In genomic region chr14:93884467-93884866, GRCm38 (mm10) we compare ENCODE assay signal across 9 mouse cellular contexts. TPM values are rescaled to one million over a fixed set of nuclear protein-coding genes. Genes with fewer than 3 reads are reported as not detected.
DNase-seq lines count a peak whose midpoint lies in the region; ATAC-seq and TF ChIP-seq lines count a peak whose summit lies in the region.
"Had no signal": no experiment of that assay in that cellular context is flagged by ENCODE, and none has a peak within 500 bp of the region (broad histone marks: within the 10 kb centered on the region; RNA-seq: fewer than 3 reads in every experiment).

No protein-coding gene starts in this region.

- H3K9me3 ChIP-seq in heart, embryonic 11.5 days (replicated peaks; ENCODE audit: control insufficient read depth, low read length): no peaks in the 10 kb centered on the region
- H3K9me3 ChIP-seq in hindbrain, embryonic 14.5 days (ENCODE audit: control insufficient read depth, low read length): no peaks in the 10 kb centered on the region
- H3K9me3 ChIP-seq in midbrain, postnatal 0 days (ENCODE audit: low read length): no peaks in the 10 kb centered on the region
- H3K9me3 ChIP-seq: liver, embryonic 15.5 days had no signal

- H3K4me1 ChIP-seq in heart, embryonic 11.5 days (ENCODE audit: control insufficient read depth, insufficient read depth, low read length): no peaks in the 10 kb centered on the region
- H3K4me1 ChIP-seq in hindbrain, embryonic 14.5 days (replicated peaks; ENCODE audit: control insufficient read depth, insufficient read depth, low read length): peaks cover 43% of the 10 kb centered on the region
- 0 out of 2 replicates have a peak, but pooled peaks cover 2% of the 10 kb centered on the region for H3K4me1 ChIP-seq in midbrain, postnatal 0 days (ENCODE audit: insufficient read depth, low read length)
- H3K4me1 ChIP-seq: liver, embryonic 15.5 days had no signal

- peak; percentile 43 to 68 for DNase-seq in heart, adult 18-20 months
- peak; percentile 90 for DNase-seq in cerebellum, adult 8-10 months
- peak; percentile 61 for DNase-seq in forelimb bud, embryonic 11.5 days (ENCODE audit: low read depth, low spot score)
- peak; percentile 92 for DNase-seq in hindbrain, embryonic 14.5 days (ENCODE audit: low spot score)
- DNase-seq in left cerebral cortex, postnatal 14 days (ENCODE audit: low spot score in 2 of 2): peak; percentile 82 to 85
- DNase-seq in midbrain, postnatal 0 days (ENCODE audit: low spot score): peak; percentile 90
- DNase-seq in spleen, postnatal 14 days (ENCODE audit: low spot score in 2 of 2): no peak

- peak; percentile 92 for TF ChIP-seq CTCF in midbrain, postnatal 0 days (IDR thresholded peaks at IDR 0.05)

- 8% methylated on average over 2 of the region's 2 CpGs for WGBS in heart, embryonic 11.5 days (ENCODE audit: insufficient replicate concordance)
- 8% methylated on average over 2 of the region's 2 CpGs for WGBS in hindbrain, embryonic 14.5 days
- 1% methylated on average over 2 of the region's 2 CpGs for WGBS in midbrain, postnatal 0 days

- intact Hi-C loops in left cerebral cortex, postnatal 14 days (cut with DNase I): loop anchor here (10.0 kb wide), 3 partner anchors 180 to 810 kb away; no protein-coding TSS in a partner anchor

- no peaks in the 10 kb centered on the region for H3K36me3 ChIP-seq in heart, embryonic 11.5 days (ENCODE audit: control insufficient read depth, insufficient read depth, low read length)
- peaks cover 5% of the 10 kb centered on the region; the same call in 1 of the 2 replicates for H3K36me3 ChIP-seq in hindbrain, embryonic 14.5 days (replicated peaks; ENCODE audit: control insufficient read depth, insufficient read depth)
- H3K36me3 ChIP-seq in midbrain, postnatal 0 days (ENCODE audit: insufficient read depth, low read length): no peaks in the 10 kb centered on the region
- H3K36me3 ChIP-seq: liver, embryonic 15.5 days had no signal

- no peak overlapping the region for H3K4me3 ChIP-seq in heart, embryonic 11.5 days (ENCODE audit: low read depth, low read length)
- peak overlapping the region; percentile 58 for H3K4me3 ChIP-seq in hindbrain, embryonic 14.5 days (replicated peaks; ENCODE audit: low read length)
- H3K4me3 ChIP-seq in midbrain, postnatal 0 days (ENCODE audit: low read depth, low read length): peak overlapping the region; percentile 30
- H3K4me3 ChIP-seq: liver, embryonic 15.5 days had no signal

- no peak overlapping the region for H3K9ac ChIP-seq in heart, embryonic 11.5 days (ENCODE audit: low read depth, low read length)
- H3K9ac ChIP-seq in hindbrain, embryonic 14.5 days: no peak overlapping the region
- H3K9ac ChIP-seq in midbrain, postnatal 0 days (replicated peaks; ENCODE audit: low read length, poor library complexity, severe bottlenecking): no peak overlapping the region
- H3K9ac ChIP-seq: liver, embryonic 15.5 days had no signal

- H3K4me2 ChIP-seq in heart, embryonic 11.5 days: no peak overlapping the region
- H3K4me2 ChIP-seq in hindbrain, embryonic 14.5 days (replicated peaks): peak overlapping the region; percentile 53
- H3K4me2 ChIP-seq in midbrain, postnatal 0 days (ENCODE audit: low read depth, low read length, poor library complexity, severe bottlenecking): peak overlapping the region; percentile 47
- H3K4me2 ChIP-seq: liver, embryonic 15.5 days had no signal

- H3K27ac ChIP-seq in heart, embryonic 11.5 days (ENCODE audit: low read depth, low read length): no peak overlapping the region
- H3K27ac ChIP-seq in hindbrain, embryonic 14.5 days: no peak overlapping the region
- no peak overlapping the region for H3K27ac ChIP-seq in midbrain, postnatal 0 days (ENCODE audit: low read depth, low read length)
- H3K27ac ChIP-seq: liver, embryonic 15.5 days had no signal

- no peaks in the 10 kb centered on the region for H3K27me3 ChIP-seq in heart, embryonic 11.5 days (ENCODE audit: control insufficient read depth, insufficient read depth, low read length)
- H3K27me3 ChIP-seq in hindbrain, embryonic 14.5 days (ENCODE audit: control insufficient read depth, insufficient read depth, low read length): no peaks in the 10 kb centered on the region
- H3K27me3 ChIP-seq in midbrain, postnatal 0 days (ENCODE audit: insufficient read depth, low read length): no peaks in the 10 kb centered on the region

- ATAC-seq in heart, embryonic 11.5 days (replicated peaks; ENCODE audit: insufficient number of reproducible peaks, low FRiP score, low TSS enrichment): no peak
- ATAC-seq in hindbrain, embryonic 14.5 days (ENCODE audit: low FRiP score): peak; percentile 72; the same call in 1 of the 2 replicates
- ATAC-seq in midbrain, postnatal 0 days (ENCODE audit: low FRiP score): peak; percentile 68; the same call in 1 of the 2 replicates

RNA-seq across cellular contexts. Expression of gene Pcdh9, which starts 6.0 kb away (rescaled TPM):
- 1 to 10 TPM; 1.1 to 1.4 TPM for total RNA-seq in heart, adult 18-20 months (2021)
- 5.6 and 6.2 TPM in 2 replicates for polyA plus RNA-seq in heart, embryonic 11.5 days (2014; fragmentation: Nextera tagmentation; extraction: Ambion mirVana)
- 177 and 185 TPM in 2 replicates for polyA plus RNA-seq in hindbrain, embryonic 14.5 days (2014; fragmentation: Nextera tagmentation; extraction: Ambion mirVana)
- 100 to 1,000 TPM; 193 to 219 TPM for total RNA-seq in left cerebral cortex, postnatal 14 days (2021)
- total RNA-seq in midbrain, postnatal 0 days (2014; rRNA removed): 159 and 164 TPM in 2 replicates
- polyA plus RNA-seq in midbrain, postnatal 0 days (2015; fragmentation: Nextera tagmentation; extraction: Ambion mirVana): 130 and 149 TPM in 2 replicates

Comparison
In these comparisons a context has a peak if more than half of its experiments do, and no peak if none do; other contexts are left out.
1. DNase-seq: peak in heart, adult 18-20 months (2 of 2), cerebellum, adult 8-10 months (single experiment), forelimb bud, embryonic 11.5 days (single experiment), hindbrain, embryonic 14.5 days (single experiment), left cerebral cortex, postnatal 14 days (2 of 2) and midbrain, postnatal 0 days (single experiment); none in spleen, postnatal 14 days (0 of 2).
2. RNA of gene Pcdh9, which starts 6.0 kb away (total RNA-seq): 193 to 219 TPM in left cerebral cortex, postnatal 14 days and 159 to 164 TPM in midbrain, postnatal 0 days; 1.1 to 1.4 TPM in heart, adult 18-20 months; every median in the first group is over 10 times any median in the second.